Comparison of ENCODE assay signal across 7 mouse cellular contexts in the genomic region with DNA sequence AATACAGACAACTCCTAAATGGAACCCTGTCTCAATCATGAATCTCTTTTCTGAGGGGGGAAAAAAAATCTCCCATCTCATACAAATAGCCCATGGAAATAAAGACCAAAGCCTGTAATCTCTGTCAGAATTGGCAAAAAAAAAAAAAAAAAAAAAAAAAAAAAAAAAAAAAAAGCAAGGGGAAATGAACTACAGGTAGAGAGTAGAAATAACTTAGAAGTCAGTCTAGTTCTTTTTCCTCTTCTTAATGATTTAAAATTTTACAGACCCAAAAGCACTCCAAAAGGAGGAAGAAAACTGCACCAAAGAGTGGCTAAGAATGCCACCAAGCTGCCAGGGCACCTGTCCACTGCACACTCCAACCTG. TPM values are rescaled to one million over a fixed set of nuclear protein-coding genes. Genes with fewer than 3 reads are reported as not detected.
DNase-seq lines count a peak whose midpoint lies in the region; ATAC-seq and TF ChIP-seq lines count a peak whose summit lies in the region.

No protein-coding gene starts in this region.

- no peaks in the 10 kb centered on the region for H3K36me3 ChIP-seq in lung, embryonic 15.5 days
- no peaks in the 10 kb centered on the region for H3K36me3 ChIP-seq in forebrain, embryonic 10.5 days (replicated peaks)
- H3K36me3 ChIP-seq in limb, embryonic 12.5 days, result no peaks in the 10 kb centered on the region
- H3K36me3 ChIP-seq in small intestine, adult 2 months (ENCODE audit: control insufficient read depth, insufficient read depth, low read length), result 0 out of 2 replicates have a peak, but pooled peaks cover 1% of the 10 kb centered on the region

- peak overlapping the region; percentile 99 for H3K4me2 ChIP-seq in lung, embryonic 15.5 days
- peak overlapping the region; percentile 100 for H3K4me2 ChIP-seq in limb, embryonic 12.5 days

- no peak for ATAC-seq in lung, embryonic 15.5 days (ENCODE audit: borderline replicate concordance, extremely low read depth, low FRiP score, low TSS enrichment)
- ATAC-seq in limb, embryonic 12.5 days (ENCODE audit: insufficient number of reproducible peaks, insufficient read depth, low FRiP score, low TSS enrichment, low read depth), result no peak

- no peaks in the 10 kb centered on the region for H3K27me3 ChIP-seq in lung, embryonic 15.5 days
- peaks cover 21% of the 10 kb centered on the region for H3K27me3 ChIP-seq in forebrain, embryonic 10.5 days (ENCODE audit: poor library complexity, severe bottlenecking)
- peaks cover 9% of the 10 kb centered on the region for H3K27me3 ChIP-seq in limb, embryonic 12.5 days
- no peaks in the 10 kb centered on the region for H3K27me3 ChIP-seq in small intestine, adult 2 months (ENCODE audit: control insufficient read depth, insufficient read depth, low read length)

- peak overlapping the region; percentile 77 for H3K9ac ChIP-seq in lung, embryonic 15.5 days
- no peak overlapping the region for H3K9ac ChIP-seq in limb, embryonic 12.5 days (replicated peaks)

- no peak for DNase-seq in lung, postnatal 4 days
- DNase-seq in forebrain, embryonic 10.5 days (ENCODE audit: extremely low spot score, low spot score), result no peak
- DNase-seq in frontal cortex, postnatal 10 days (ENCODE audit: low spot score in 2 of 2), result no peak
- DNase-seq in ovary, postnatal 36 days (ENCODE audit: low spot score), result no peak

- H3K4me1 ChIP-seq in lung, embryonic 15.5 days, result peaks cover 6% of the 10 kb centered on the region; the same call in 1 of the 2 replicates
- H3K4me1 ChIP-seq in forebrain, embryonic 10.5 days, result peaks cover 12% of the 10 kb centered on the region
- H3K4me1 ChIP-seq in limb, embryonic 12.5 days (replicated peaks), result no peaks in the 10 kb centered on the region; the same call in 1 of the 2 replicates
- peaks cover 5% of the 10 kb centered on the region; the same call in 1 of the 2 replicates for H3K4me1 ChIP-seq in small intestine, adult 2 months (ENCODE audit: control insufficient read depth, insufficient read depth, insufficient read length, low read length)

- H3K9me3 ChIP-seq in lung, embryonic 15.5 days, result no peaks in the 10 kb centered on the region
- no peaks in the 10 kb centered on the region for H3K9me3 ChIP-seq in forebrain, embryonic 10.5 days
- H3K9me3 ChIP-seq in limb, embryonic 12.5 days, result no peaks in the 10 kb centered on the region

- H3K27ac ChIP-seq in lung, embryonic 15.5 days, result peak overlapping the region; percentile 81
- H3K27ac ChIP-seq in forebrain, embryonic 10.5 days, result no peak overlapping the region
- H3K27ac ChIP-seq in limb, embryonic 12.5 days, result no peak overlapping the region
- H3K27ac ChIP-seq in small intestine, adult 2 months (ENCODE audit: insufficient read depth, low read depth, low read length), result peak overlapping the region; percentile 94

- H3K4me3 ChIP-seq in lung, embryonic 15.5 days, result peak overlapping the region; percentile 81
- peak overlapping the region; percentile 80 for H3K4me3 ChIP-seq in forebrain, embryonic 10.5 days
- H3K4me3 ChIP-seq in limb, embryonic 12.5 days (replicated peaks), result peak overlapping the region; percentile 71
- peak overlapping the region; percentile 99 for H3K4me3 ChIP-seq in small intestine, adult 2 months (ENCODE audit: low read depth, low read length)

- TF ChIP-seq POLR2A in small intestine, adult 2 months (IDR thresholded peaks at IDR 0.05; ENCODE audit: low read depth, low read length), result no peak

- TF ChIP-seq CTCF in small intestine, adult 2 months (IDR thresholded peaks at IDR 0.05; ENCODE audit: extremely low read depth, insufficient read length, insufficient replicate concordance, low read depth, low read length), result no peak

RNA-seq across cellular contexts. Expression of gene Ahr, which starts 1.1 kb away (rescaled TPM):
- 19.9 and 23.5 TPM in 2 replicates for polyA plus RNA-seq in lung, embryonic 15.5 days (2015; fragmentation: Nextera tagmentation; extraction: Ambion mirVana)
- 1.4 and 1.8 TPM in 2 replicates for polyA plus RNA-seq in forebrain, embryonic 10.5 days (2016; fragmentation: Nextera tagmentation; extraction: Ambion mirVana)
- polyA plus RNA-seq in limb, embryonic 12.5 days (2016; fragmentation: Nextera tagmentation; extraction: Ambion mirVana), result 3.6 and 4.6 TPM in 2 replicates
- polyA plus RNA-seq in small intestine, adult 2 months (2012; rRNA removed), result 3.6 and 6.2 TPM in 2 replicates

Comparison
In these comparisons a context has a peak if more than half of its experiments do, and no peak if none do; other contexts are left out.
1. H3K27ac ChIP-seq: peak in lung, embryonic 15.5 days (single experiment) and small intestine, adult 2 months (single experiment); none in forebrain, embryonic 10.5 days (single experiment) and limb, embryonic 12.5 days (single experiment).
2. Peak in every context shown above with its lines, with median percentiles within 50 percentile points of each other: H3K4me3 ChIP-seq.